Mouse (Mus musculus): ENCODE measurements at regions not wholly inside any gene's neighbourhood (a gene's known extent, or its start where the extent isn't known, plus 50 kb on each side); places are given as distances from the start of the nearest gene placed in this dataset.

DNA sequence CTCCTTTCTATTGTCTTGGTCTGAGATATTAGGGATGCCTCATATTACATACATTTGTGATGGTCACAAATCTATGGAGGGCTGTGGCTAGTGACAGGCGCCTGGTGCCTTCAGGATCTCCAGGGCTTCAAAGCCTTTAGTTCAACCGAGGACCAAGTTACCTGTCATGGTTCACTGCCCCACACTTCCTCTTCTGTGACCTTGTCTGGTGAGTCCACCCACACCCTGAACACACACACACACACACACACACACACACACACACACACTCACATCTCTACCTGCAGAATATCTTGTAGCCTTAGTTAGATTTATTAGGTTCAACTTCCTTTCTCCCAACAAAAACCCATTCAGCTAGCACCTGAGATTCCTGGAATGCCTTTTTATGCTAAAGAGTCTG lies 156.3 kb downstream of the Gm9733 start:
- Histone ChIP-seq H3K9me3 (replicated peaks) (no peaks in the 10 kb centered on the region), H3K36me3 (no peaks in the 10 kb centered on the region), H3K27ac (no peak overlapping the region), H3K27me3 (no peaks in the 10 kb centered on the region), H3K4me1 (replicated peaks) (no peaks in the 10 kb centered on the region), H3K4me2 (no peak overlapping the region), H3K4me3 (replicated peaks) (no peak overlapping the region), H3K9ac (no peak overlapping the region)
- ATAC-seq (ENCODE audit: low read depth) = no peak
- WGBS (ENCODE audit: insufficient replicate concordance) = 56% methylated on average over 2 of the region's 2 CpGs
- no peak for DNase-seq

- DNase-seq (no peak), ATAC-seq (ENCODE audit: low read depth) (no peak)
- no peak overlapping the region for H3K4me3 ChIP-seq (replicated peaks)
- no peak overlapping the region for H3K9ac ChIP-seq
- H3K4me1 ChIP-seq (replicated peaks) = no peaks in the 10 kb centered on the region
- H3K4me2 ChIP-seq = no peak overlapping the region
- no peaks in the 10 kb centered on the region for H3K9me3 ChIP-seq (replicated peaks)
- no peaks in the 10 kb centered on the region for H3K27me3 ChIP-seq
- 61% methylated on average over 6 of the region's 6 CpGs for WGBS (ENCODE audit: insufficient replicate concordance)
- H3K36me3 ChIP-seq = no peaks in the 10 kb centered on the region
- no peak overlapping the region for H3K27ac ChIP-seq
Measured at GRCm38 (mm10) chr3:15179079-15179812, 152.9 kb downstream of the Gm9733 start.

GRCm38 (mm10) chr3:15181111-15181510 lies 151.0 kb downstream of the Gm9733 start:
- no peak overlapping the region for H3K27ac ChIP-seq
- H3K36me3 ChIP-seq = no peaks in the 10 kb centered on the region
- H3K4me2 ChIP-seq = no peak overlapping the region
- ATAC-seq (ENCODE audit: low read depth) (no peak), DNase-seq (no peak)
- no peaks in the 10 kb centered on the region for H3K4me1 ChIP-seq (replicated peaks)
- H3K4me3 ChIP-seq (replicated peaks) = no peak overlapping the region
- no peaks in the 10 kb centered on the region for H3K27me3 ChIP-seq
- H3K9ac ChIP-seq = no peak overlapping the region
- 78% methylated on average over 5 of the region's 5 CpGs for WGBS (ENCODE audit: insufficient replicate concordance)
- H3K9me3 ChIP-seq (replicated peaks) = no peaks in the 10 kb centered on the region

GRCm38 (mm10) chr3:15186731-15187130 lies 145.4 kb downstream of the Gm9733 start:
- no peak overlapping the region for H3K4me3 ChIP-seq (replicated peaks)
- no peaks in the 10 kb centered on the region for H3K27me3 ChIP-seq
- no peak overlapping the region for H3K4me2 ChIP-seq
- no peak overlapping the region for H3K9ac ChIP-seq
- H3K36me3 ChIP-seq = no peaks in the 10 kb centered on the region
- H3K4me1 ChIP-seq (replicated peaks) = no peaks in the 10 kb centered on the region
- no peak overlapping the region for H3K27ac ChIP-seq
- DNase-seq (no peak), ATAC-seq (ENCODE audit: low read depth) (no peak)
- no peaks in the 10 kb centered on the region for H3K9me3 ChIP-seq (replicated peaks)
- 62% methylated on average over 3 of the region's 3 CpGs for WGBS (ENCODE audit: insufficient replicate concordance)

DNA sequence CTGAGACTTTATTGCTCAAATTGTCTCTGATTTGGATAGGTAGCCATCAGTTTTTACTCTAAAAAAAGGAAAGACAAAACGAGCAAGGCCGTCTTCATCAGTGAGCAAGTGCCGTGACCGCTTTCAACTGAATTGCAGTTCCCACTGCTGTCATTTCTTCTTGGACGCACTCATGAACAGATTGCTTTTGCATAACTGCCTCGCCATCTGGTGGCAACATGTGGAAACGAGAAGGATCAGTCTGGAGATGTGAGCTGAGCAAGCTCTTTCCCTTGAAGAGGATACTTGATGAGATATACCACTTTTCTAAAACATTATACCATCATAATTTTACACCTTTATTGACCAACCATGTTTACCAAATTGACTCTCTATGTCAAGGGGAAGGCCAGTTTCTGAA lies 137.7 kb downstream of the Gm9733 start:
- no peak overlapping the region for H3K4me2 ChIP-seq
- no peak for ATAC-seq (ENCODE audit: low read depth)
- 6% methylated on average over 7 of the region's 7 CpGs for WGBS (ENCODE audit: insufficient replicate concordance)

DNA sequence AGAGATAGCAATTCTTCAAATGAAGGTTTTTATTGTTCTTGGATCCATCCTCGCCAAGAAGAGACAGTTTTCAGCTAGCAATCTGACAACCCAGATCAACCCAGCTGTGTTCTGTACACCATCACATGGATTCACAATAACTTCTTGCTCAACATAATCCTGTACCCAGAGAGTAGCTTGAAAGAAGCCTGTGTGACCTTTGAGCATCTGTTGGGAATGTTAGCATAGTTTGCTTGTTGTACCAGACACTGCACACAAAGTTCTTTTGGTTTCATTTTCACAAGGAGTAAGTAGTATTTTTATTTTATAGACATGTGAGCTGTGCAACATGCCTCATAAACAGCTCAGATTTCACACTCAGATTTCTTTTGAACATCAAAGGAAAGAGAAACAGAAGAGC lies 136.0 kb downstream of the Gm9733 start:
- Histone ChIP-seq H3K4me3 (replicated peaks) (no peak overlapping the region), H3K27me3 (no peaks in the 10 kb centered on the region), H3K9ac (no peak overlapping the region), H3K4me2 (no peak overlapping the region), H3K36me3 (no peaks in the 10 kb centered on the region), H3K9me3 (replicated peaks) (no peaks in the 10 kb centered on the region), H3K27ac (no peak overlapping the region), H3K4me1 (replicated peaks) (no peaks in the 10 kb centered on the region)
- ATAC-seq (ENCODE audit: low read depth) (no peak), DNase-seq (no peak)
- WGBS (ENCODE audit: insufficient replicate concordance) = 49% methylated on average over 1 of the region's 1 CpGs

More for the DNA sequence above, 137.7 kb downstream of the Gm9733 start:
- Histone ChIP-seq H3K36me3 (no peaks in the 10 kb centered on the region), H3K9ac (no peak overlapping the region), H3K4me1 (replicated peaks) (no peaks in the 10 kb centered on the region), H3K9me3 (replicated peaks) (no peaks in the 10 kb centered on the region), H3K27ac (no peak overlapping the region), H3K4me3 (replicated peaks) (no peak overlapping the region), H3K27me3 (no peaks in the 10 kb centered on the region)
- DNase-seq = peak; percentile 34

DNA sequence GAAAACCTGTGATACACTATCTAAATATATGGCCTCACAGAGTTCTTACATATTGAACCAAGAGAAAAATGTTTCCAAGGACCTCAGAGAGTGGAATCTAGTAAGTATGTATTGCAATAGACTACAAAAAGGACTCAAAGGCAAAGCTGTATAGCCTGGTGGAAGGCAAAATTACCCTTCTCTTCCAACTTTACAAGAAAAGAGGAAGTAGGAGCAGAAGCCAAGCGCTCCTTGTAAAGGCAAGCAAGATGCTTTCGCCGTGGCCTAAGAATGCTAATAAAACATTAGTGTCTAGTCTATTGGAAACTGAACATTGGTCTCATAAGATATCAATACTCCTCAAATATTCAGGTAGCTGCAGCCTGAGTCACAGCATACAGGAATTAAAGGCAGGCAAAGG lies 134.0 kb downstream of the Gm9733 start:
- Histone ChIP-seq H3K27ac (no peak overlapping the region), H3K9ac (no peak overlapping the region), H3K36me3 (no peaks in the 10 kb centered on the region), H3K9me3 (replicated peaks) (no peaks in the 10 kb centered on the region), H3K4me3 (replicated peaks) (no peak overlapping the region), H3K27me3 (no peaks in the 10 kb centered on the region), H3K4me1 (replicated peaks) (no peaks in the 10 kb centered on the region), H3K4me2 (no peak overlapping the region)
- ATAC-seq (ENCODE audit: low read depth) = no peak
- 51% methylated on average over 3 of the region's 3 CpGs for WGBS (ENCODE audit: insufficient replicate concordance)
- no peak for DNase-seq

GRCm38 (mm10) chr3:15200309-15200708 lies 131.8 kb downstream of the Gm9733 start:
- Histone ChIP-seq H3K4me2 (no peak overlapping the region), H3K36me3 (no peaks in the 10 kb centered on the region), H3K9ac (no peak overlapping the region), H3K4me3 (replicated peaks) (no peak overlapping the region), H3K27ac (no peak overlapping the region), H3K4me1 (replicated peaks) (no peaks in the 10 kb centered on the region), H3K27me3 (no peaks in the 10 kb centered on the region), H3K9me3 (replicated peaks) (no peaks in the 10 kb centered on the region)
- 54% methylated on average over 1 of the region's 1 CpGs for WGBS (ENCODE audit: insufficient replicate concordance)
- ATAC-seq (ENCODE audit: low read depth) = no peak
- no peak for DNase-seq

DNA sequence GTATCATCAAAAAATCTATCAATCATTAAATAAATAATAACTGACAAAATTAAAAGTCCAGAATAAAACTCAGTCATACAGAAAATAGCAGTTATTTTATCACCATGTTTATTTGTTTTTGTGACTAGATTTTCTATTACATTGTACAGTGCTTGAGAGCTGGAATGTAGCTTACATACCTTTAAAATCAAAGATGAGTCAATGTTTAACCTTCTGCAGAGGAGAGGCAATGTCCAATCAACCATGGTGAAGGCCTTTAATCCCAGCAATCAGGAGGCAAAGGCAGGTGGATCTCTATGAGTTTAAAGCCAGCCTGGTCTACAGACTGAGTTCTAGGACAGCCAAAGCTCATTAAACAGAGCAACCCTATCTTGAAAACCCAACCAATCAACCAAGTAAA lies 131.1 kb downstream of the Gm9733 start:
- no peaks in the 10 kb centered on the region for H3K9me3 ChIP-seq (replicated peaks)
- H3K27me3 ChIP-seq = no peaks in the 10 kb centered on the region
- DNase-seq = no peak
- H3K9ac ChIP-seq = no peak overlapping the region
- H3K4me2 ChIP-seq = no peak overlapping the region
- no peaks in the 10 kb centered on the region for H3K36me3 ChIP-seq
- H3K27ac ChIP-seq = no peak overlapping the region
- no peaks in the 10 kb centered on the region for H3K4me1 ChIP-seq (replicated peaks)
- H3K4me3 ChIP-seq (replicated peaks) = no peak overlapping the region
- no peak for ATAC-seq (ENCODE audit: low read depth)

- no peak for DNase-seq
Measured at GRCm38 (mm10) chr3:15202760-15203159, 129.3 kb downstream of the Gm9733 start.

DNA sequence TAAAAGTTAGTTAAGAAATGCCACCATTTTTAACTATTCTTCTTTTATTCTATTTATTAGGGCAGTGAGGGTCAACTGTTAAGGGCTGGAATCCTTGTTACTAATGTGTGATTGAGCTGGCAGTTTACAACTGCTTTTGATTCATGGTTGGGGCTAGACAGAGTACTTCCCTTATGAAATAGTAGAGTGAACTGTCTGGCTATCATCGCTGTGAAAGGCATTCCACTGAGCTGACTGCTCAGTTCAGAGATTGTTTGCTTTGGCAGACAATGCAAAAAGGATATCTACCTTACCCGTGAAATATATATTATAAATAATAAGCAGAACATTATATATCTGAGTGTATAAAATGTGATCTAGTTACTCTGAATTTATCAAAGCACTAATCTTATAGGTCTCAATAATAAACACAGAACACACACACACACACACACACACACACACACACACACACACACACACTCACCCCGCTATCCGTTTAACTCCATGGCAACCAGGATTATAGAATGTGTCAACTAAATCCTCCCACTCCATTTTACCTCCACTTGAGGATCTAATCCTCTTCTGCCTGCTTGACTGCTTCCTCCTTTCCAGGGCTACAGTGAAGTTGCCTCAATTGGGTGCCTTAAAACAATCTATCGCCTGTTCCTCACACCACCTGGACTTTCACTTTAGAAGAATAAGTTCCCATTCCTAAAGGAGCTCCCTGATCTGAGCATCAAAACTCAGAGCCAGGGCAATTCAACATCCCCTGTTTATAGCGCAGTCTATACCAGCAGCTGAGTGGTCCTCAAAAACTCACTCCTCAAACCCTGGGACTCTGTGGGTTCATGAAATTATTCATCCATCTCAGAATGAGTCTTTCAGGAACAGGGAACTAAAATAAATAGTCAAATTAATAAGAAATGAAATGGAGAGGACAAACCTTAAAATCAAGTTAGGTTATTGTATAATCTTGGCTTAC lies 126.6 kb downstream of the Gm9733 start:
- ATAC-seq (ENCODE audit: low read depth) = no peak
- H3K27me3 ChIP-seq = no peaks in the 10 kb centered on the region

More at GRCm38 (mm10) chr3:15202760-15203159, 129.3 kb downstream of the Gm9733 start:
- Histone ChIP-seq H3K4me3 (replicated peaks) (no peak overlapping the region), H3K4me1 (replicated peaks) (no peaks in the 10 kb centered on the region), H3K27ac (no peak overlapping the region), H3K9me3 (replicated peaks) (no peaks in the 10 kb centered on the region), H3K4me2 (no peak overlapping the region), H3K36me3 (no peaks in the 10 kb centered on the region), H3K9ac (no peak overlapping the region), H3K27me3 (no peaks in the 10 kb centered on the region)
- 65% methylated on average over 7 of the region's 7 CpGs for WGBS (ENCODE audit: insufficient replicate concordance)
- no peak for ATAC-seq (ENCODE audit: low read depth)

More for the DNA sequence above, 126.6 kb downstream of the Gm9733 start:
- no peak overlapping the region for H3K9ac ChIP-seq
- no peaks in the 10 kb centered on the region for H3K36me3 ChIP-seq
- DNase-seq = no peak
- H3K27ac ChIP-seq = no peak overlapping the region
- no peaks in the 10 kb centered on the region for H3K4me1 ChIP-seq (replicated peaks)
- WGBS (ENCODE audit: insufficient replicate concordance) = 64% methylated on average over 6 of the region's 6 CpGs
- no peak overlapping the region for H3K4me2 ChIP-seq
- H3K9me3 ChIP-seq (replicated peaks) = no peaks in the 10 kb centered on the region
- no peak overlapping the region for H3K4me3 ChIP-seq (replicated peaks)
